Mouse (Mus musculus) midbrain, embryonic 15.5 days (tissue): ENCODE measurements around the gene Dgki. TPM values are rescaled to one million over a fixed set of nuclear protein-coding genes. Genes with fewer than 3 reads are reported as not detected.
A peak's percentile ranks its signal among the peaks of the same experiment; 100 is the strongest.

Experiments used
- ATAC-seq: fragments of 200-750 bp; cut with Nextera tagmentation; replicated peaks from 2 replicates; pipeline ENCODE4 v1.8.0; 2017; ENCODE audit warnings: moderate TSS enrichment
- H3K27ac ChIP-seq: fragments of 300-500 bp; sonication (generic); 2 replicates; pipeline ENCODE4 v1.5.1; 2015; ENCODE audit warnings: mild to moderate bottlenecking, inconsistent platforms
- H3K27me3 ChIP-seq: fragments of 300-500 bp; sonication (generic); replicated peaks from 2 replicates; pipeline ENCODE4 v1.6.1; 2015; ENCODE audit warnings: inconsistent platforms
- H3K36me3 ChIP-seq: fragments of 300-500 bp; sonication (generic); replicated peaks from 2 replicates; pipeline ENCODE4 v1.6.1; 2015; ENCODE audit warnings: inconsistent platforms
- H3K4me1 ChIP-seq: fragments of 300-500 bp; sonication (generic); 2 replicates; pipeline ENCODE4 v1.6.1; 2015; ENCODE audit warnings: inconsistent platforms
- H3K4me2 ChIP-seq: fragments of 300-500 bp; sonication (generic); 2 replicates; pipeline ENCODE4 v1.6.1; 2015; ENCODE audit warnings: inconsistent platforms, mild to moderate bottlenecking, moderate library complexity
- H3K4me3 ChIP-seq: fragments of 300-500 bp; sonication (generic); 2 replicates; pipeline ENCODE4 v1.5.1; 2015; ENCODE audit warnings: mild to moderate bottlenecking, inconsistent platforms
- H3K9ac ChIP-seq: fragments of 300-500 bp; sonication (generic); 2 replicates; pipeline ENCODE4 v1.6.1; 2015; ENCODE audit warnings: mild to moderate bottlenecking, inconsistent platforms
- H3K9me3 ChIP-seq: fragments of 300-500 bp; sonication (generic); 2 replicates; pipeline ENCODE4 v1.6.1; 2016; ENCODE audit warnings: inconsistent platforms
- WGBS: fragments of 180-500 bp; shearing (Covaris S2); methylation state at CpG from one replicate; pipeline ENCODE4 v1.1.7; 2015; ENCODE audit warnings: mixed read lengths; 5-methylcytosine and 5-hydroxymethylcytosine counted together
- polyA plus RNA-seq: library from polyadenylated mRNA; unstranded; fragments of >200 nt; fragmentation: Nextera tagmentation; extraction: Ambion mirVana; gene quantifications from 2 replicates; pipeline ENCODE4 v1.2.1, GENCODE M21; 2015

Dgki gene
- polyA plus RNA-seq, 1 experiment from 2014 or later: 8.9 TPM

GRCm38 (mm10) chr6:37261236-37261852 is 38.6 kb downstream of the Dgki start:
- Histone ChIP-seq H3K27me3 (no peaks in the 10 kb centered on the region), H3K27ac (no peak overlapping the region), H3K4me3 (no peak overlapping the region), H3K4me1 (0 out of 2 replicates have a peak, but pooled peaks cover 4% of the 10 kb centered on the region), H3K9me3 (no peaks in the 10 kb centered on the region; the same call in 1 of the 2 replicates), H3K36me3 (no peaks in the 10 kb centered on the region), H3K9ac (no peak overlapping the region), H3K4me2 (no peak overlapping the region)
- ATAC-seq: no peak
- whole genome bisulfite sequencing: 90% methylated on average over 10 of the region's 10 CpGs

DNA sequence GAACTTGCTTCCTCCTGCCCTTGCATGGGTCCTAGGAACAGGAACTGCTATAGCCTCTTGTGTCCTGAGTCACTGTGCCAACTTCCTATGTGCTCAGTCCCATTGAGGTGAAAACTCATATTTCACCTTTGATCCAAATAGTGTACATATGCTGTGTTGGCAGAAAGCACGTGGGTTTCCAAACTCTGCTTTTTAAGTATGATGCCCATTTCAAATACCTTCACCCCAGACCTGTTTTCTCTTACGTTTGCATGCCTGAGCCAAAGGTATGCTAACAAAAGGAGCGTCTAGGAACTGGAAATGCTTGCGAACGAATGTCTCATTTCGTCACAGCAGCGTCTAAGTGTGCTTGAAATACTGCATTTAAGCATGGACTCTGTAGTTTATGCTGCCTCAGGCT is 41.3 kb downstream of the Dgki start:
- Histone ChIP-seq H3K4me1 (0 out of 2 replicates have a peak, but pooled peaks cover 4% of the 10 kb centered on the region), H3K4me2 (no peak overlapping the region), H3K4me3 (no peak overlapping the region), H3K27me3 (no peaks in the 10 kb centered on the region), H3K9ac (no peak overlapping the region), H3K9me3 (no peaks in the 10 kb centered on the region), H3K27ac (no peak overlapping the region), H3K36me3 (no peaks in the 10 kb centered on the region)
- no peak for ATAC-seq
- 89% methylated on average over 7 of the region's 7 CpGs for WGBS

DNA sequence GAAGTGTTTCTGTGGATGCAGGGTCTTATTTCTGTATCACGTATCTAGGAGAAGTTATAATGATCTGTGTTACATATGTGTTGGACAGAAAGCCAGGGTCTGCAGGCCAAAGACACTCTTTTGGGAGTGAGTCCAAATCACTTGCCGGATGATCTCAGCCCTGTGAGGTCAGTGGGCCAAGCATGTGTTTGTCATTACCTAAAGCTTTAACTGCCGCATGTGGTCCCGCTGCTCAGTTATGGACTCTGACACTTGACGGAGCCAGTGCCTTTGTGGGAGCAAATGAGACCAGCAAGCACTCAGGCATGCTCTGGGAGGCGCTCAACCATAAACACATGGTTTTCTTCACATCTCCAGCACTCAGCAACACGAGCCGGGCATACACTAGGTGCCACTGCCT is 45.8 kb downstream of the Dgki start:
- H3K27me3 ChIP-seq: no peaks in the 10 kb centered on the region
- no peak overlapping the region for H3K9ac ChIP-seq
- no peaks in the 10 kb centered on the region for H3K4me1 ChIP-seq
- ATAC-seq: no peak
- H3K27ac ChIP-seq: no peak overlapping the region
- H3K36me3 ChIP-seq: no peaks in the 10 kb centered on the region
- H3K4me2 ChIP-seq: no peak overlapping the region
- 60% methylated on average over 8 of the region's 8 CpGs for WGBS
- no peak overlapping the region for H3K4me3 ChIP-seq
- no peaks in the 10 kb centered on the region for H3K9me3 ChIP-seq

DNA sequence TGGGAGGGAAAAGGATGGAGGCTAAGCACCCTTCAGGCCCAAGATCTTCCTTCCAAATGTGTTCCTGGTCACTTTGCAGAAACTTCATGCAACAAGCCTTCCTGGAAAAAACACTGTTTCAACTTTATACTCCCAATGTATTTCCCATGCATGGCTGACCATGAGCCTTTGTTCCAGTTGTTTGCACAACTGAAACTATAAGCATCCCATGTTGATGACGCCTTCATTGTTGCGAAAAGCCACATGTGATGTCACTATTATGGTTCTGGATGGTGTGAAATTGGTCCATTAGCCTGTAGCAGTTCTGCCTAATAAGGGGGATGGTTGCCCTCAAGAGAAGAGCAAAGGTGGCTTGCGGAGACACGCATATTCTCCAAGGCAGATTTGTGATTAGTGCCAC is 47.4 kb downstream of the Dgki start:
- H3K27me3 ChIP-seq: no peaks in the 10 kb centered on the region
- no peak overlapping the region for H3K9ac ChIP-seq
- H3K27ac ChIP-seq: no peak overlapping the region
- H3K36me3 ChIP-seq: no peaks in the 10 kb centered on the region
- no peak for ATAC-seq
- H3K4me2 ChIP-seq: no peak overlapping the region
- no peaks in the 10 kb centered on the region for H3K4me1 ChIP-seq
- no peak overlapping the region for H3K4me3 ChIP-seq
- WGBS: 89% methylated on average over 4 of the region's 4 CpGs
- H3K9me3 ChIP-seq: no peaks in the 10 kb centered on the region

GRCm38 (mm10) chr6:37250671-37251070 is 49.3 kb downstream of the Dgki start:
- no peak for ATAC-seq
- no peak overlapping the region for H3K9ac ChIP-seq
- no peak overlapping the region for H3K4me3 ChIP-seq
- H3K27ac ChIP-seq: no peak overlapping the region
- H3K9me3 ChIP-seq: no peaks in the 10 kb centered on the region
- H3K27me3 ChIP-seq: no peaks in the 10 kb centered on the region
- no peak overlapping the region for H3K4me2 ChIP-seq
- WGBS: 93% methylated on average over 2 of the region's 2 CpGs
- H3K4me1 ChIP-seq: no peaks in the 10 kb centered on the region; the same call in 1 of the 2 replicates
- no peaks in the 10 kb centered on the region for H3K36me3 ChIP-seq

DNA sequence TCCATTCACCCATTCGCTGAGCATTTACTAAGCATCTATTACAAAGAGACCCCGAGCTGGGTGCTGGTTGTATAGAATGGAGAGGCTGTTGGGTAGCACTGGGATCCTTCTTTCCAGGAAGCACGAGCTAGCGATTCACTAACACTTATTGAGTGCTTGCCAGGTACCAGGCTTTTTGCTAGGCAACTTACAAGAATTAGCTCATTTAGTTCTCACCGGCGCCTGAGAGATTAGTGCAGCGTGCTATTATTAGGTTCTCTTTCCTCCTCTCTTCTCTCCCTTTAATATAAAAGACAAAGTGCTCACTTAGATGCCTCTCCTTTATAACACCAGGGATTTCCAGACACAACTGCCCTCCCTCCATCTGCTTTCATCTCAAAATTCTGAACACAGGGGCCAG is 54.2 kb downstream of the Dgki start:
- Histone ChIP-seq H3K9ac (no peak overlapping the region), H3K4me2 (no peak overlapping the region), H3K27me3 (no peaks in the 10 kb centered on the region), H3K27ac (peak overlapping the region; percentile 9; the same call in 1 of the 2 replicates), H3K4me1 (peaks cover 14% of the 10 kb centered on the region), H3K36me3 (no peaks in the 10 kb centered on the region), H3K9me3 (no peaks in the 10 kb centered on the region), H3K4me3 (no peak overlapping the region)
- 45% methylated on average over 7 of the region's 7 CpGs for WGBS
- no peak for ATAC-seq

DNA sequence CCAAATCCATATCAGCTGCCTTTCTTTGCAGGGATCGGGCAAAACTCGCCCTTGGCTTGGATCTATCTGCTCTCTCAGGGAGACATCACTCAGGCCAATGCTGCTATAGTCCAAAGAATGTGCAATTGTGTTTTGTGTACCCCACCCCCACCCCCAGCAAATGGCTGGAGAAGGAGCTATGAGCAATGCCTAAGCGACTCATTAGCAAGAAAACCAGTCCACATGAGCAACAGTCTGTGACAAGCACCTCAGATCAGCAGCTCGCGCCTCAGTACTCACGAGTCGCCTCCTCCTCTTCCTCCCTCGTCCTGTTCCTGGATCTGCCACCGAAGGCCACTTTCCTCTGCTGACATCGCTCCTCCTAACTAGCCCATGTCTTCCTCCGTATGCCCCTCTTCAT is 55.9 kb downstream of the Dgki start:
- Histone ChIP-seq H3K4me2 (no peak overlapping the region), H3K9ac (no peak overlapping the region), H3K27ac (no peak overlapping the region), H3K36me3 (no peaks in the 10 kb centered on the region), H3K27me3 (no peaks in the 10 kb centered on the region), H3K4me1 (peaks cover 17% of the 10 kb centered on the region), H3K4me3 (no peak overlapping the region), H3K9me3 (no peaks in the 10 kb centered on the region)
- 86% methylated on average over 11 of the region's 11 CpGs for WGBS
- no peak for ATAC-seq

- Histone ChIP-seq H3K27ac (no peak overlapping the region), H3K4me3 (no peak overlapping the region), H3K4me2 (no peak overlapping the region), H3K4me1 (peaks cover 20% of the 10 kb centered on the region), H3K9ac (no peak overlapping the region), H3K27me3 (no peaks in the 10 kb centered on the region), H3K9me3 (no peaks in the 10 kb centered on the region), H3K36me3 (no peaks in the 10 kb centered on the region)
- WGBS: 39% methylated on average over 5 of the region's 5 CpGs
- ATAC-seq: peak; percentile 37; the same call in 1 of the 2 replicates
Measured at GRCm38 (mm10) chr6:37242769-37243121, 57.2 kb downstream of the Dgki start.

- H3K36me3 ChIP-seq: no peaks in the 10 kb centered on the region
- no peak overlapping the region for H3K4me3 ChIP-seq
- no peak overlapping the region for H3K27ac ChIP-seq
- peaks cover 22% of the 10 kb centered on the region for H3K4me1 ChIP-seq
- H3K27me3 ChIP-seq: no peaks in the 10 kb centered on the region
- no peak overlapping the region for H3K9ac ChIP-seq
- no peak overlapping the region for H3K4me2 ChIP-seq
- 39% methylated on average over 6 of the region's 6 CpGs for WGBS
- ATAC-seq: 0 out of 2 replicates have a peak, but pooled peaks have one; percentile 11
- no peaks in the 10 kb centered on the region for H3K9me3 ChIP-seq
Measured at GRCm38 (mm10) chr6:37242100-37242768, 57.8 kb downstream of the Dgki start.

- Histone ChIP-seq H3K4me1 (peaks cover 22% of the 10 kb centered on the region), H3K36me3 (no peaks in the 10 kb centered on the region), H3K4me2 (no peak overlapping the region), H3K4me3 (no peak overlapping the region), H3K9me3 (no peaks in the 10 kb centered on the region), H3K9ac (no peak overlapping the region), H3K27ac (no peak overlapping the region), H3K27me3 (no peaks in the 10 kb centered on the region)
- WGBS: 82% methylated on average over 4 of the region's 4 CpGs
- ATAC-seq: no peak
Measured at GRCm38 (mm10) chr6:37241434-37241833, 58.5 kb downstream of the Dgki start.

DNA sequence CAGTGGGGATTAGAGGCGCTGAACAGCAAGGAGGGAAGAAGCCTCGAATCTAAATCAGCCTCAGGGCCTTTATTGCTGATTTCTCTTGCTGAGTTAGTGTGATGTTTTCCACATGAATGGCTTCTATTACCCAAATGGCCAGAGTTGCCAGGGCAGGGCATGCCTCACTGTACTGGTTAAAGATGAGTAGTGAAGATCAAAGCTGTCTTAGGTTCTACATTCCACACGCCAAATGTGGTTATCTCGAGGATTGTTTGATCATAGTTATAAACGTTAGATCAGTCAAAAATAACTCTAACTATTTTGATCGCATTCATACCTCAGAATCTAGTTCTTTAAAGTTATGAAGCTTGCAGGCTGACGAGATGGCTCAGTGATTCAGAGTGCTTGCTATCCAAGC is 59.8 kb downstream of the Dgki start:
- Histone ChIP-seq H3K27me3 (no peaks in the 10 kb centered on the region), H3K27ac (no peak overlapping the region), H3K4me3 (no peak overlapping the region), H3K9me3 (no peaks in the 10 kb centered on the region), H3K4me2 (no peak overlapping the region), H3K9ac (no peak overlapping the region), H3K4me1 (peaks cover 22% of the 10 kb centered on the region; the same call in 1 of the 2 replicates), H3K36me3 (no peaks in the 10 kb centered on the region)
- ATAC-seq: no peak
- WGBS: 75% methylated on average over 7 of the region's 7 CpGs

- no peak overlapping the region for H3K27ac ChIP-seq
- no peak overlapping the region for H3K4me2 ChIP-seq
- no peak overlapping the region for H3K4me3 ChIP-seq
- H3K9me3 ChIP-seq: no peaks in the 10 kb centered on the region
- no peak overlapping the region for H3K9ac ChIP-seq
- no peaks in the 10 kb centered on the region for H3K27me3 ChIP-seq
- no peak for ATAC-seq
- H3K4me1 ChIP-seq: 0 out of 2 replicates have a peak, but pooled peaks cover 9% of the 10 kb centered on the region
- no peaks in the 10 kb centered on the region for H3K36me3 ChIP-seq
- 79% methylated on average over 2 of the region's 2 CpGs for WGBS
Measured at GRCm38 (mm10) chr6:37236893-37237292, 63.1 kb downstream of the Dgki start.

DNA sequence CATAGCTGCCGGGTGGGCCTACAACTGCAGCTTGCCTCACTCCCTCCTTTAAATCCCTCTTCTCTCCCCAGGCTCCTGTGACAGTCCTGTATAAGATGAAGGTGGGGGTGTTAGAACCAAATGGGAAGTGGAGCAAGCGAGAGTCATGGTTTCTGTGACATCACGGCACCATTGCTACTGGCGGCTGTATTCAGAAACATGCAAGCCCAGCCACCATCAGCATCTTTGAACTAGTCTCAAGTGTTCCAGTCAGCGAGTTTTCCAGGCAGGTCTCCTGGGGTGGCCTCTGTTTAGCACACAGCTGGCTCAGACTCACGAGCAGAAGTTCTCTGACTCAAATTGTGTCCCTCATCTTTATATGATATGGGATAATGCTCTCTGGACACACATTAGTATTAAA is 68.8 kb downstream of the Dgki start:
- Histone ChIP-seq H3K27ac (no peak overlapping the region), H3K36me3 (no peaks in the 10 kb centered on the region), H3K27me3 (no peaks in the 10 kb centered on the region), H3K9ac (no peak overlapping the region), H3K4me2 (no peak overlapping the region), H3K9me3 (no peaks in the 10 kb centered on the region), H3K4me1 (no peaks in the 10 kb centered on the region), H3K4me3 (no peak overlapping the region)
- ATAC-seq: no peak
- WGBS: 62% methylated on average over 6 of the region's 6 CpGs
